Mouse (Mus musculus) stomach, embryonic 16.5 days (tissue): ENCODE data around the gene Enoph1. TPM values are rescaled to one million over a fixed set of nuclear protein-coding genes. Genes with fewer than 3 reads are reported as not detected.

Source experiments
- ATAC-seq: fragments of 200-750 bp; cut with Nextera tagmentation; 2 replicates; pipeline ENCODE4 v1.8.0; 2017; ENCODE audit warnings: moderate number of reproducible peaks, moderate TSS enrichment; ENCODE audit not compliant: insufficient read depth, low FRiP score
- H3K27ac ChIP-seq: fragments of 300-500 bp; sonication (generic); 2 replicates; pipeline ENCODE4 v1.5.1; 2014; ENCODE audit warnings: low read length
- H3K27me3 ChIP-seq: fragments of 300-500 bp; sonication (generic); 2 replicates; pipeline ENCODE4 v1.6.1; 2014; ENCODE audit warnings: low read length, control low read depth, mixed read lengths; ENCODE audit not compliant: control insufficient read depth, insufficient read depth
- H3K36me3 ChIP-seq: fragments of 300-500 bp; sonication (generic); 2 replicates; pipeline ENCODE4 v1.6.1; 2014; ENCODE audit warnings: low read length; ENCODE audit not compliant: control insufficient read depth, insufficient read depth
- H3K4me1 ChIP-seq: fragments of 300-500 bp; sonication (generic); 2 replicates; pipeline ENCODE4 v1.6.1; 2014; ENCODE audit warnings: low read length, control low read depth, mixed read lengths; ENCODE audit not compliant: control insufficient read depth, insufficient read depth
- H3K4me2 ChIP-seq: fragments of 300-500 bp; sonication (generic); 2 replicates; pipeline ENCODE4 v1.6.1; 2014; ENCODE audit warnings: low read depth, low read length, mixed read lengths
- H3K4me3 ChIP-seq: fragments of 300-500 bp; sonication (generic); replicated peaks from 2 replicates; pipeline ENCODE4 v1.5.1; 2014; ENCODE audit warnings: mild to moderate bottlenecking, low read length
- H3K9ac ChIP-seq: fragments of 300-500 bp; sonication (generic); 2 replicates; pipeline ENCODE4 v1.6.1; 2014; ENCODE audit warnings: low read length
- H3K9me3 ChIP-seq: fragments of 300-500 bp; sonication (generic); replicated peaks from 2 replicates; pipeline ENCODE4 v1.6.1; 2016; ENCODE audit warnings: low read length, control low read depth; ENCODE audit not compliant: control insufficient read depth
- WGBS: fragments of 180-500 bp; shearing (Covaris S2); extraction: QIAGEN DNeasy Blood & Tissue Kit; methylation state at CpG from one replicate; pipeline ENCODE4 v1.1.7; 2014; 5-methylcytosine and 5-hydroxymethylcytosine counted together
- polyA plus RNA-seq: library from polyadenylated mRNA; unstranded; fragments of >200 nt; fragmentation: Nextera tagmentation; extraction: Ambion mirVana; gene quantifications from 2 replicates; pipeline ENCODE4 v1.2.1, GENCODE M21; 2015

The Enoph1 gene
- polyA plus RNA-seq, 1 experiment from 2014 or later, result 42.2 TPM

DNA sequence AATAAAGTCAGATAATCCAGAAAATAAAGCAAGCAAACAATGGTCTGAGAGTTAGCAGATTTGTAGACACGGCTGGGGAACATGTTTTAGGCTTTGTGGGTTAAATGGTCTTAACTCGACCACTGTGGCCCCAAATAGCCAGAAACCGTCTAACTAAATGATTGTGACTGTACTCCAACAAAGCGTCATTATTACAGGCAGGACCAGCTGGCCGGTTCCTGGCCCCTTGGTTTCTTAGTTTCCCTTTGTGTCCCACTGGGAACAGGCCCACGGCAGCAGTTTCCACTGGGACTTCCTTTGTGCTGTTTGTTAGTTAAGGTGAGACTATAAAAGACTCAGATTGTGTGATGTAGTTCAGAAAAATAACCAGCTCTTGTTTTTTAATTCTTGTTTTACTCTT, 18.9 kb downstream of the Enoph1 start:
- no peak for ATAC-seq
- Histone ChIP-seq H3K27me3 (no peaks in the 10 kb centered on the region), H3K36me3 (peaks cover 19% of the 10 kb centered on the region), H3K4me1 (peaks cover 13% of the 10 kb centered on the region; the same call in 1 of the 2 replicates), H3K9me3 (no peaks in the 10 kb centered on the region), H3K27ac (no peak overlapping the region; the same call in 1 of the 2 replicates), H3K9ac (peak overlapping the region; percentile 11; the same call in 1 of the 2 replicates), H3K4me3 (no peak overlapping the region), H3K4me2 (no peak overlapping the region)
- 67% methylated on average over 6 of the region's 6 CpGs for WGBS

DNA sequence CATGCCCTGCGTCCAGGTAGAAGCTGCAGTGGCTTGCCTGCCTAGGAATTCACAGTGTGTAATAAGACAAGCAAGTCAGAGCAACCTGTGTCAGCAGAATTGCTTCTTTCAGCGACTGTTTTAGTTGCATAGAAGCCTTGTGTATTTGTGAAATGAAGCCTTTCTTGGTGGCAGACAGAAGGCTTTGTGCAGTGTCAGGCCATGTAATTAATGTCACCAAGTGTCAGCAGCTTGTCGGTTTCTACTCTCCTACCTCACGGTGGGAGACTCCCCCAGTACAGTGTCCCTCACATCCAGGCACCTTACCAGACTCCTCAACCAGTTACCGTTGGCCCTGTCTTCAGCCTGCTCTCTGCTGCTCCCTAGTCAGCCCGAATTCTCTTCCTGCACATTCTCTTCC, 19.5 kb downstream of the Enoph1 start:
- H3K27me3 ChIP-seq, result no peaks in the 10 kb centered on the region
- no peak overlapping the region for H3K9ac ChIP-seq
- 74% methylated on average over 6 of the region's 6 CpGs for WGBS
- H3K4me2 ChIP-seq, result no peak overlapping the region
- H3K36me3 ChIP-seq, result peaks cover 25% of the 10 kb centered on the region
- peak overlapping the region; percentile 57; the same call in 1 of the 2 replicates for H3K27ac ChIP-seq
- H3K4me3 ChIP-seq, result no peak overlapping the region
- peaks cover 13% of the 10 kb centered on the region; the same call in 1 of the 2 replicates for H3K4me1 ChIP-seq
- no peaks in the 10 kb centered on the region for H3K9me3 ChIP-seq
- ATAC-seq, result no peak

DNA sequence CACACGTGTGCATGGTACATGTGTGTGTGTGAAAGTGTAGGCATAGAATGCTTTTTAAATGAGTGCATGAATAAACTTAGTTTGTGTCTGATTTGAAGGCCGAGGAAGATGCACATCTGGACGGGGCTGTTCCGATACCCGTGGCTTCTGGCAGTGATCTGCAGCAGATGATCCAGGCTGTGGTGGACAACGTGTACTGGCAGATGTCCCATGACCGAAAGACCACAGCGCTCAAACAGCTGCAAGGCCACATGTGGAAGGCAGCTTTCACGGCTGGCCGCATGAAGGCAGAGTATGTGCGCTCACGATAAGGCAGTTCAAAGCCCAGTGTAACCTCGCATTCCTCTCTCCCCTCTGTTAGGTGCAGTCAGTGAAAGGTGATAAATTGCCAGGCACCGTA, 21.1 kb downstream of the Enoph1 start:
- no peak for ATAC-seq
- peaks cover 25% of the 10 kb centered on the region for H3K36me3 ChIP-seq
- no peak overlapping the region for H3K4me2 ChIP-seq
- no peaks in the 10 kb centered on the region for H3K9me3 ChIP-seq
- no peaks in the 10 kb centered on the region for H3K27me3 ChIP-seq
- H3K4me3 ChIP-seq, result no peak overlapping the region
- no peak overlapping the region for H3K27ac ChIP-seq
- 91% methylated on average over 14 of the region's 14 CpGs for WGBS
- no peak overlapping the region for H3K9ac ChIP-seq
- 0 out of 2 replicates have a peak, but pooled peaks cover 2% of the 10 kb centered on the region for H3K4me1 ChIP-seq

GRCm38 (mm10) chr5:100067579-100067978, 27.8 kb downstream of the Enoph1 start:
- Histone ChIP-seq H3K4me1 (no peaks in the 10 kb centered on the region), H3K9ac (no peak overlapping the region), H3K27ac (peak overlapping the region; percentile 23; the same call in 1 of the 2 replicates), H3K36me3 (peaks cover 13% of the 10 kb centered on the region; the same call in 1 of the 2 replicates), H3K9me3 (no peaks in the 10 kb centered on the region), H3K27me3 (no peaks in the 10 kb centered on the region), H3K4me2 (no peak overlapping the region), H3K4me3 (no peak overlapping the region)
- ATAC-seq, result no peak
- 90% methylated on average over 16 of the region's 16 CpGs for WGBS

- ATAC-seq, result no peak
Measured at GRCm38 (mm10) chr5:100069526-100069925, 29.7 kb downstream of the Enoph1 start.

GRCm38 (mm10) chr5:100070255-100070654, 30.5 kb downstream of the Enoph1 start:
- H3K27me3 ChIP-seq, result no peaks in the 10 kb centered on the region
- no peaks in the 10 kb centered on the region for H3K36me3 ChIP-seq
- ATAC-seq, result no peak

More at GRCm38 (mm10) chr5:100069526-100069925, 29.7 kb downstream of the Enoph1 start:
- Histone ChIP-seq H3K4me2 (no peak overlapping the region), H3K27ac (no peak overlapping the region), H3K4me1 (no peaks in the 10 kb centered on the region), H3K9ac (no peak overlapping the region), H3K9me3 (no peaks in the 10 kb centered on the region), H3K36me3 (no peaks in the 10 kb centered on the region), H3K4me3 (no peak overlapping the region), H3K27me3 (no peaks in the 10 kb centered on the region)
- WGBS, result 96% methylated on average over 2 of the region's 2 CpGs

GRCm38 (mm10) chr5:100071541-100071940, 31.8 kb downstream of the Enoph1 start:
- H3K9ac ChIP-seq, result no peak overlapping the region
- H3K9me3 ChIP-seq, result no peaks in the 10 kb centered on the region
- H3K27me3 ChIP-seq, result no peaks in the 10 kb centered on the region
- no peaks in the 10 kb centered on the region for H3K36me3 ChIP-seq
- no peak overlapping the region for H3K4me2 ChIP-seq
- H3K4me3 ChIP-seq, result no peak overlapping the region
- H3K27ac ChIP-seq, result no peak overlapping the region
- no peak for ATAC-seq
- WGBS, result 89% methylated on average over 5 of the region's 5 CpGs
- no peaks in the 10 kb centered on the region for H3K4me1 ChIP-seq

More at GRCm38 (mm10) chr5:100070255-100070654, 30.5 kb downstream of the Enoph1 start:
- no peak overlapping the region for H3K27ac ChIP-seq
- H3K9ac ChIP-seq, result no peak overlapping the region
- no peaks in the 10 kb centered on the region for H3K9me3 ChIP-seq
- no peak overlapping the region for H3K4me2 ChIP-seq
- no peaks in the 10 kb centered on the region for H3K4me1 ChIP-seq
- no peak overlapping the region for H3K4me3 ChIP-seq
- 21% methylated on average over 3 of the region's 3 CpGs for WGBS

DNA sequence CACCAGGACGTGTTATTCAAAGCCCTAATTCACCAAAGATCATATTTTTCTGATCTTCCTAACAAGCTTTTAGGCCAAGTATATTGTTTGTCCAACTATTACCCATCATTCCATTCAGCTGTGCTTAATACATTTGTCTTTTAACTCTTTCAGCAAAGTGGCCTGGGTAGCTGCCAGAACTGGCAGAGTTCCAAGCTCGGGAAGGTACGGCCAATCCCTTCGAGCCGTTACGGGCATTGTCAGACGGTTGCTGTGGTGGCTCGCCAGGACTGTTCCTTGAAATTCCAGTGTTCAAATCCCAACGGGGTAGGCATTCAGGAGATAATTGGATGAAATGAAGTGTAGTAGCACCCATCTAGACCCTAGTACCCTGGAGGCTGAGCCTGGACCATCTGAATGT, 32.8 kb downstream of the Enoph1 start:
- no peak overlapping the region for H3K4me2 ChIP-seq

GRCm38 (mm10) chr5:100074571-100074970, 34.8 kb downstream of the Enoph1 start:
- ATAC-seq, result no peak

More for the DNA sequence above, 32.8 kb downstream of the Enoph1 start:
- Histone ChIP-seq H3K9me3 (no peaks in the 10 kb centered on the region), H3K4me3 (no peak overlapping the region), H3K27ac (no peak overlapping the region), H3K9ac (no peak overlapping the region), H3K36me3 (no peaks in the 10 kb centered on the region), H3K27me3 (no peaks in the 10 kb centered on the region), H3K4me1 (no peaks in the 10 kb centered on the region)
- no peak for ATAC-seq
- WGBS, result 78% methylated on average over 9 of the region's 9 CpGs

More at GRCm38 (mm10) chr5:100074571-100074970, 34.8 kb downstream of the Enoph1 start:
- Histone ChIP-seq H3K9me3 (no peaks in the 10 kb centered on the region), H3K27ac (no peak overlapping the region), H3K4me1 (no peaks in the 10 kb centered on the region), H3K4me2 (no peak overlapping the region), H3K9ac (no peak overlapping the region), H3K4me3 (no peak overlapping the region), H3K27me3 (no peaks in the 10 kb centered on the region), H3K36me3 (no peaks in the 10 kb centered on the region)
- 58% methylated on average over 4 of the region's 4 CpGs for WGBS
